Mouse (Mus musculus) bone marrow, adult 2 months (tissue): ENCODE results near the gene Msl2. TPM values are rescaled to one million over a fixed set of nuclear protein-coding genes. Genes with fewer than 3 reads are reported as not detected.

Experiments used
- H3K27ac ChIP-seq: fragments of 200-500 bp; 2 replicates; pipeline ENCODE4 v1.5.1; 2012; ENCODE audit warnings: low read depth, mild to moderate bottlenecking, control low read depth, inconsistent platforms, low read length; ENCODE audit not compliant: control insufficient read depth, poor library complexity, insufficient read depth
- H3K4me1 ChIP-seq: fragments of 200-500 bp; 2 replicates; pipeline ENCODE4 v1.6.1; 2011; ENCODE audit warnings: low read length; ENCODE audit not compliant: control insufficient read depth, insufficient read depth
- H3K4me3 ChIP-seq: fragments of 200-500 bp; replicated peaks from 2 replicates; pipeline ENCODE3; 2011; ENCODE audit warnings: mild to moderate bottlenecking, low read depth, low read length, control low read depth; ENCODE audit not compliant: control insufficient read depth
- CTCF ChIP-seq: fragments of 200-500 bp; IDR thresholded peaks from 2 replicates; pipeline ENCODE4 v1.5.1; 2011; ENCODE audit warnings: low read length, control low read depth; ENCODE audit not compliant: control insufficient read depth, insufficient read depth
- POLR2A ChIP-seq: fragments of 200-500 bp; IDR thresholded peaks from 2 replicates; pipeline ENCODE4 v1.6.1; 2011; ENCODE audit warnings: low read depth, mild to moderate bottlenecking, control low read depth, low read length, borderline replicate concordance; ENCODE audit not compliant: control insufficient read depth
- whole genome bisulfite sequencing: fragments of 180-500 bp; shearing (Covaris S2); methylation state at CpG from one replicate; pipeline ENCODE4 v1.1.7; 2018; 5-methylcytosine and 5-hydroxymethylcytosine counted together
- polyA plus RNA-seq: library from polyadenylated mRNA; stranded (reverse); fragments of >200 nt; gene quantifications from 2 replicates; pipeline ENCODE4 v1.2.4, GENCODE M21; 2011; ENCODE audit warnings: low replicate concordance; ENCODE audit not compliant: missing spikeins, insufficient read depth, insufficient read length

Msl2 gene
- 17.5 and 28.9 TPM in 2 replicates for polyA plus RNA-seq

DNA sequence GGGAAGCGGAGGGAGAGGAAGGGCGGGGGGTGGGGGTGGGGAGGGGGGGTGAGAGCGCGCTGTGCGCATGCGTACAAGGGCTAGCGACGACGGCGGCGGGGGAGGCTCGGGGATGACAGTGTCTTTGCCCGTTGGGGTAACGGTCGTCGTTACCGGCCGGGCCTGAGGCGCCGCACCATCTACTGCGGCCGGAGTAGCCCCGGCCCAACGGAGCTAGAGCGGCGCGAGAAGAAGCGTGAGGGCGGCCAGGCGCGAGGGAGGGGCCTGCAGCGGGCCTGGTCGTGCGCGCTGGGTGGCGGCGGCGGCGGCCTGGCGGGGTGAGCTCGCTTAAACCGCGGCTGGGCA lies at the start of gene Msl2:
Gene Msl2 (plus strand): TSS at position 115 of the 345 bp plus-strand sequence.
- Histone ChIP-seq H3K27ac (peak within 1 kb of the TSS; percentile 100), H3K4me3 (peak within 1 kb of the TSS; percentile 97), H3K4me1 (peaks cover 2% of the 10 kb centered on the region)
- no peak for TF ChIP-seq CTCF
- TF ChIP-seq POLR2A = peak; percentile 76
- WGBS = 1% methylated on average over 41 of the region's 43 CpGs

DNA sequence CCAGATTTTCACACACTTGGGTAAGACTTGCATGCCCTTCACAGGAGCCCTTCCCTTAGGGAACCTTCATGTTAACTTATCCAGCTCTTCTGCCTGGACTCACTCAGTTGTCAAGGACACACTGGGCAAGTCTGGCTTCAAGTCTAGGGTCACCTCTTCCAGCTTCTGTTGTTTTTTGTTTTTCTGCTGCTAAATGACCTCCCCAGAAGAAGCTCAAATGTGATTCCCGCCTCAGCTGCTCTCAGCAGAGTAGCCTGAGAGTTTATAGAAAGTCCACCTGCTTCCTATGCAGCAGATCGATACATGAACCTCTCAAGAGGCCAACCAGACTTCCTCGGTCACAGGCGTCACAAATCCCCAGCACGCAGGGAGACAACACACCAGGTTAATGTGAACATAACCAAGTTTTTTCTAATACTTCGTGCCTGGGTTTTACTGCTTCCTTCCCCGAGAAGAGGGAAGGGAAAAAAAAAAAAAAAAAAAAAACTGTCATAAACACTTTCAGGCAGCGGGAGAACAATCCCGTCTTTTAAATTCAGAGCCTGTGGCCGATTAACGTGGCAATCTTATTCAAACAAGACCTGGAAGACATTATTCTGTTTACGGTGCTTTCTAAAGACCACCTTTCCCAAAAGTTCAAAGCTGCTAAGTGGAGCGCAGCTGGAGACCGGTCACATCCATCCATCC lies 40.0 kb upstream of the Msl2 start:
- Histone ChIP-seq H3K4me1 (peaks cover 1% of the 10 kb centered on the region; the same call in 1 of the 2 replicates), H3K27ac (peak overlapping the region; percentile 82)
- 2% methylated on average over 14 of the region's 14 CpGs for WGBS

DNA sequence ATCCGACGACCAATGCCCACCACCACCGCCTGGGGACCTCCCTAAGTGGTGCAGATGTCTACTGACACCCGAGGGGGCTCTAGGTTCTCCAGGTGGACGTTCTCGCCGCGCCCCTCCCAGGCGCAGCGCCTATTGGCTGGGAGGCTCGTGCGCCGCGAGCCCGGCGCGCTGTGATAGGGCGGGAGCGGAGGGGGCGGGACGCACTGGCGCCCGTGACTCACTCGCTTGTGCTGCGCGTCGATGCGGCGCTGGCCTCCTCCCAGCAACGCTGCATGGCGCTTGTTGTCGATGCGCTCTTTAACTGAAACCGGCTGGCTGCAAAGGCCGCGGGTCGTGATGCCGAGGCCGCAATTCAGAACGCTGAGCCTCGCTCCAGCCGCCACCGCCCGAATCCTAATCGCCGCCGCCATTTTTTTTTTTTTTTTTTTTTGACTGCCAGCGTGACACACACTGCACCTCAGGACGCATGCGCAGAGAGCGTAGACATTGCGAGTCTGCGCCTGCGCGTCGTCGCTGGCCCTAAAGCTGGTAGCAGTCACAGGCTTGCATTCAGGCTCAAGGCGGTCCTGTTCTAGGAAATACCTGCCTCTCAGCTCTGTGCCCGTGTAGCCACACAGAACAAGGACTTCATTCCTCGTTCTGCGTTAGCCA lies 39.3 kb upstream of the Msl2 start, which contains the start of gene Pccb:
Gene Pccb (minus strand): TSS at position 451 of the 651 bp plus-strand sequence.
- H3K4me1 ChIP-seq = peaks cover 1% of the 10 kb centered on the region; the same call in 1 of the 2 replicates
- TF ChIP-seq CTCF (no peak), POLR2A (peak; percentile 81)
- H3K4me3 ChIP-seq = peak within 1 kb of the TSS; percentile 83
- H3K27ac ChIP-seq = peak within 1 kb of the TSS; percentile 82
- under 1% methylated on average over 61 of the region's 61 CpGs for WGBS

More for the DNA sequence above, 40.0 kb upstream of the Msl2 start:
- no peak for TF ChIP-seq CTCF
- TF ChIP-seq POLR2A = no peak
- H3K4me3 ChIP-seq = peak overlapping the region; percentile 83

DNA sequence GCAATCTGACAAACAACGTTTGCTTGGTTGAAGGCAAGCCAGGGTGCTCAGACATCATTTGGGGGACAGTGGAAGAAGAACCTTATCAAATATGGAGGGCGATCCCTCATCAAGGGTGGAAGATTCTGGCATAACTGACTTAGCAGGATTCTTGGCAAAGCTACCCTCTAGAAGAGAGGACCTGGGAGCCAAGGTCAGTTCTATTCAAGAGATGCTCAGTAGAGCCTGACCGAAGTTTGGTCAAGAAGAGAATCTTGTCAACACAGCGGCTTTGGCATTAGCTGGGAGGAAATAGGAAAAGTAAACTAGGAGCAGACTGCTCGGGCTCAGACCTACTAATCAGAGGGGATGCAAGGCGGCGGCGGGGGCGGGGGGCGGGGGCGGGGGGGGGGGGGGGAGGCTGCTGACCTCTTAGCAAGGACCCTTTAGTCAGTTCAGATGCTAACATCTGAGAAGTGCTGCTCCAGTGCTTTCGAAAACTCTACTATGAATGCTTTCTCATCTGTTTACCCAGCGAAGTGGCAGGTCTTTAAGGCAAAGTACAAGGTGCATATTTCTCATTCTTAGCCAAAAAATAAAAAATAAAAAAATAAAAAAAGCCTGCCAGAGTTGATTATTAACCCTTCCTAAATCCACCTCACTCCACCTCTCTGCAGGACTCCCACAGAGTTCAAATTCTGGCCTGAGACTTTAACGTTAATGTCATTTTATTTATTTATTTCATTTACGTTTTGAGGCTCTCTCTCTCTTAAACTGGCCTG lies 37.9 kb upstream of the Msl2 start:
- WGBS = 87% methylated on average over 15 of the region's 15 CpGs
- Histone ChIP-seq H3K4me1 (peaks cover 1% of the 10 kb centered on the region; the same call in 1 of the 2 replicates), H3K27ac (no peak overlapping the region), H3K4me3 (no peak overlapping the region)
- TF ChIP-seq POLR2A (no peak), CTCF (no peak)

DNA sequence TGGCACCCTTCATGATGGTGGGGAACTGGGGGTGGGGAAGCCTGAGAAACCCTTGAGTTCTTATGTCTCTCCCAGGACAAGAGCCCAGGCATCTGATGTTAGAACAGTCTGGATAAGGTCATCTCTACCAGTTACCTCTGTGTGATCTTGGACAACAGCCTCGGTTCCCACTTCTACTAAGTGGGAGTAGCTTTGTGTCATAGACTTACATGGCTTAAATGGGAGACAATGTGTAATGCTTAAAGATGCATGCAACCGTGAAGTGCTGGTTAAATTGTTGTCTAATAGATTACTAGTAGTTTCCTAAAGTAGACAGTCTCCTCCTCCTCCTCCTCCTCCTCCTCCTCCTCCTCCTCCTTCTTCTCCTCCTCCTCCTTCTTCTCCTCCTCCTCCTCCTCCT lies 37.0 kb upstream of the Msl2 start:
- Histone ChIP-seq H3K4me1 (peaks cover 1% of the 10 kb centered on the region; the same call in 1 of the 2 replicates), H3K27ac (no peak overlapping the region), H3K4me3 (no peak overlapping the region)
- TF ChIP-seq POLR2A = no peak
- no peak for TF ChIP-seq CTCF
- WGBS = 46% methylated on average over 2 of the region's 2 CpGs

DNA sequence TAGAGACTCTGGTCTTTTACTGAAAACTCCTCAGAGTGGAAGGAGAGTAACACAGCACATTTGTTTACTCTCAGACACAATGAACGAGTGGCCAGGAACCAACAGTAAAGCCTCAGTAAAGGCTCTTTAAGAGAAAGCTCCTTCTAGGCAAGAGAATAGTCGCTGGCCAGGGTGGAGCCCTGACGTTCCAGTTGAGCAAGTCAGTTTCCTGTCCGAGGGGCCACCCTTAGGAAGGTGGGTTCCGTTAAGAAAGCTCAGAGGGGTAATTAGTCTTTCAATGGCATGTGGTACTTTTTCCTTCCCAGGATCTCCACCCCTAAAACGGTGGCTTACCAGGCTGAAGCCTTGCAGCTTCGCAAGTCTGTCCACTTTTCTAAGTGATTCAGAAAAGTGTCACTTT lies 36.5 kb upstream of the Msl2 start:
- Histone ChIP-seq H3K27ac (no peak overlapping the region), H3K4me3 (no peak overlapping the region), H3K4me1 (peaks cover 1% of the 10 kb centered on the region; the same call in 1 of the 2 replicates)
- 8% methylated on average over 7 of the region's 7 CpGs for WGBS
- TF ChIP-seq CTCF = no peak

DNA sequence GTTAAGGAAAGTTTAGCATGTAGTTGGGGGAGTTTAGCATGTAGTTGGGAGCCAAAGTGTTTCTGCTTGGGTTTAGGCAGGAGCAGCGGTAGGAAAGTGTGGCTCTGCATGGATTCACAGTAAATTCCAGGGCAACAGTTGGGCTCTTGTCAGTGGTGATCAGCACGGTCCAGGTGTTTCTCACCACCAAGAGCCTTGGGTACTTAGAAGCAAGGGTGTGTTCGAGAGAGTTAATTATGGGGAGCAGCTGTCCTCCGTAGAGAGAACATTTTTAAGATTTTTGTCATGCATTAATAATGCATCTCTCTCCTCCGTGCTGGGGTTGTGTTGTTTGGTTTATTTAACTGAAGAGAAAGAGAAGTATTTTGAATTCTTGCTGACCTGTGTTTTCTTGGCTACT lies 35.3 kb upstream of the Msl2 start:
- H3K4me3 ChIP-seq = no peak overlapping the region
- TF ChIP-seq CTCF (no peak), POLR2A (no peak)
- WGBS = 91% methylated on average over 5 of the region's 5 CpGs
- peaks cover 1% of the 10 kb centered on the region; the same call in 1 of the 2 replicates for H3K4me1 ChIP-seq
- H3K27ac ChIP-seq = no peak overlapping the region

DNA sequence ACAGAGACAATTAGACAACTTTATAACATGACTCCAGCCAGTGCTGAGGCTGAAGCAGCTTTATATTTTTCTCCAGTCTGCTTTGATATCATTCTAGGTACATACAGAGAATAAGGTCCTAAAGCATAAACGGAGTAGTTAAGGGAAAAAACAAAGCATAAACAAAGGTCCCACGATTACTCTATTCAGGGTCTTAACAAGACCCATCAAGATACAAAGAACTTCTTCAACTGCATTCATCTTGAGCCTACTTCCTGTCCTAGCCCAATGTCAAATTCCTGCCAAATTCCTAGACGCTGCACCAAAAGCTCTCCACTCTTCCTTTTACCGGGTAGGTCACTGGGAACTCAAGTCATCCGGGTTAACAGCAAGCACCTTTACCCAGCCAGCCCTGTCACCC lies 32.4 kb upstream of the Msl2 start:
- WGBS = 79% methylated on average over 5 of the region's 5 CpGs
- Histone ChIP-seq H3K27ac (no peak overlapping the region), H3K4me1 (no peaks in the 10 kb centered on the region; the same call in 1 of the 2 replicates), H3K4me3 (no peak overlapping the region)
- no peak for TF ChIP-seq CTCF
- no peak for TF ChIP-seq POLR2A
